Mouse (Mus musculus) c-Kit-positive CD71-positive TER-119-negative erythroid progenitor cells, embryonic 14.5 days (primary cell): Measurements from ENCODE around the gene Nenf.
A peak's percentile ranks its signal among the peaks of the same experiment; 100 is the strongest.

Source experiments
- DNase-seq: peaks from one replicate; pipeline ENCODE4 v3.0.0-alpha.2; 2013; ENCODE audit warnings: low read depth

The Nenf gene

GRCm38 (mm10) chr1:191283110-191284040 lies 34.6 kb downstream of the Nenf start:
- no peak for DNase-seq

DNA sequence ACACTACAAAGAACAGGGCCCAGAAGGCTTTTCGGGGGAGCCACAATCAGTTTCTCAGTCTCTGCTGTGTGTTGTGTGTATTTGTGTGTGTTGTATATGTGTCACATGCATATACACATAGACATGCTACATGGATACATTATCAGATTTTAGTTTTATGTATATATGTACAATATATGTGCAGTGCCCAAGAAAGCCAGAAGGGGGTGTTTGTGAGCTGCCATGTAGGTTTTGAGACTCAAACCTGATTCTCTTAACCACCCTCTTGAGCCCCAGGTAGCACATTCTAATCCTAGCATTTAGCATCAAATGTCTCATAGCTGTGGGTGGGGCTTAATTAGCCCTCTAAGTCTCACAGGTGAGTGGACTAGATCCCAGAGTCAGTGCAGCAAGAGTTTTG lies 35.7 kb downstream of the Nenf start:
- no peak for DNase-seq

DNA sequence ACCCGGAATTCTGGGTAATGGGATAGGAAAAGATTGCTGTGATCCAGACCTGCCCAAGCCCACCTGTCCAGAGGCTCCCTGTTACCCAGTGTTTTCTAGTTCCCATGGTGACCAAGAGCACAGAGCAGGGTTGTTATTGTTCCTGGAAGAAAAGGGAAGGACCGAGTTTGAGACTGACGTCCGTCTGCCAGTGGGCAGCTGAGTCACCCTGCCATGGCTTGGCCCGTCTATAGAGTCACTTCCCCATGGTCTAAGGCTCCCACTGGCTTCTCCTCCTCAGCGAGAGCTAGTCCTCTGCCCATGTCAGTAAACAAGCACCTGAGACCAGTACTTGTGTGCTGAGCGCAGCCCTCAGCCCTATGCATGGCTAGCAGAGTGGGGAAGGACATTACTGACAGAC lies 36.8 kb downstream of the Nenf start:
- DNase-seq = no peak

DNA sequence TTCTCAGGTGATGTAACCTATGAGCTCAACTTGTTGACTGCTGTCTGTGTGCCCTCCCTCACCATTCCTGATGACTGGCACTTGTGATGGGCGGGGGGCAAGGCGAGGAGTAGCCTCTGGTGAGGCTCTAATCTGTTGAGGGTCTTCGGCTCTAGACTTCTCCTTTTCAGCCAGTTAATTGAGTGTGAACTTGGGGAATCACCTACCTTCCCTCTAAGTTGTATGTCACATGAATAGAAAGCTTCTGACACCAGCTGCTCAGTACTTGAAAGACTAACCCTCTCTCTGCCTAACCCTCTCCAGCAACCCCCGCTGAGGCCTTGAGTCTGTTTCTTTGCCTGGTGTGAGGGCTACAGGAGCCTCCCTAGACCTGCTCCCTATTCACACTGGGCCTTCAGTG lies 39.7 kb downstream of the Nenf start:
- DNase-seq = no peak

GRCm38 (mm10) chr1:191277549-191278059 lies 40.4 kb downstream of the Nenf start:
- no peak for DNase-seq

DNA sequence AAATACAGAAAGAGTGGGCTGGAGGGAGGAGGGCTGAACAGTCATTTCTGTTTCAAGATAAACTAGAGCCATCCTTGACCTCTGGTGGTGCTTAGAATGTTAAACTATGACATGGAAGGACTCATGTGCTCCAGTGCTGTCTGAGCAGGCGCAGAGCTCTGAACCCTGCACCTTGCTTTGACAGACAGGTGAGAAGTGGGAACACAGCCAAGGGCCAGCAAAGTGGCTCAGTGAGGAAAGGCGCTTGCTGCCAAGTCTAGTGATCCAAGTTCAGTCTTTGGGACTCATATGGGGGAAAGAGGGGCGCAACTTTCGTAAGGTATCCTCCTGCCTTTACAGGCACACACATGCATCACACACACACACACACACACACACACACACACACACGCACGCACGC lies 41.8 kb downstream of the Nenf start:
- DNase-seq = no peak

DNA sequence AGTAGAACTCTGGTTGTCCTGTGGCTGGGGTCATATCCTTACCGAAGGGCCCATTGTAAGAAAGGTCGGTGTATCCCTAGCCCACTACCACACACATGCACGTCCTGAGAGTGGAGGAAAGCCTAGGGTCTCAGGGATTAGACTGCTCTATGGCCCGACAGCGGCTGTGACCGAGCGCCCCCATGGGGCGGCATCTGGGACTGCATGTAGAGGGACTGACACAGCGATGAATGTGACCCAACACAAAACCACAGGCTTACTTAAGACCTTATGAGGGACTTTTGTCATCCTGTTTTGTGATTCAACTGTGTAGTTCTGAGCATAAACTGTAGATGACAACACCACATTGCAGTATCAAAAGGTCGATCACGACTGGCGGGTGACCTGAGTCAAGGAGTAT lies 42.5 kb downstream of the Nenf start:
- peak; percentile 13 for DNase-seq

- no peak for DNase-seq
Measured at GRCm38 (mm10) chr1:191272660-191273059, 45.3 kb downstream of the Nenf start.

- no peak for DNase-seq
Measured at GRCm38 (mm10) chr1:191269648-191269952, 48.4 kb downstream of the Nenf start.

DNA sequence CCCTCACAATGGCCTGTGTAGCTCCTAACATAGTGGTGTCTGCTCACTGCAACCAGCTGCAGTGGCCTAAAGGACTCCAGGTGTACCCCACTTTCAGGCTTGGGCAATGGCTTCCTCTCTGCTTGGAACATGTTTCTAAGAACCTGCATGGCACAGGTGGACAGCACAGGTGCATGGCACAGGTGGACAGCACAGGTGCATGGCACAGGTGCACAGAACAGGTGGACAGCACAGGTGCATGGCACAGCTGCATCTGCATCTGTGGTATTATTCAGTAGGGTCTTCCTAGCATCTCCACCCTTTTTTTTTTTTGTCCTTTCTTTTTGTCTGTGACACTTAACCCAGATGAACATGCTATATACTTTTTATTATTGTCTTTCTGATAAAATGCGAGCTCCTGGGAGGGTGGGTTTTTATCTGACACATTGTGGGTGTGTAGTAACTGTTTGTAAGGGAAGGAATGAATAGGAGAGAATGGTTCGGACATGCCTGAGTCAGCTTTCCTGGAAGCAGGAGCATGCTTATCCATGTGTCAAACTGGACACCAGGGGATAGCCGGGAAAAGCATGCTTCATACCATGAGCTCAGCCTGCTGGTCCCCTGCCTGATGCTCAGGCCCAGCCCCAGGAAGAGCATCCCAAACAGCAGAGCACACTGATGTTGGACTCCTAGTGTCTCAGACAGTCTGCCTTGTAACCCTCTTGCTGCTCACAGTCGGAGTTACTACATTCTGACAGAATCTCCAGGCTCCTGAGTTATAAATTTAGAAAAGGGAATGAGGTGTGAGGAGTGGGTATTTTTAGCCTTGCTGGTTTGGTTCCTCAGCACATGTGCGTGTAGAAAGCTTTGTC lies 49.0 kb downstream of the Nenf start:
- no peak for DNase-seq

DNA sequence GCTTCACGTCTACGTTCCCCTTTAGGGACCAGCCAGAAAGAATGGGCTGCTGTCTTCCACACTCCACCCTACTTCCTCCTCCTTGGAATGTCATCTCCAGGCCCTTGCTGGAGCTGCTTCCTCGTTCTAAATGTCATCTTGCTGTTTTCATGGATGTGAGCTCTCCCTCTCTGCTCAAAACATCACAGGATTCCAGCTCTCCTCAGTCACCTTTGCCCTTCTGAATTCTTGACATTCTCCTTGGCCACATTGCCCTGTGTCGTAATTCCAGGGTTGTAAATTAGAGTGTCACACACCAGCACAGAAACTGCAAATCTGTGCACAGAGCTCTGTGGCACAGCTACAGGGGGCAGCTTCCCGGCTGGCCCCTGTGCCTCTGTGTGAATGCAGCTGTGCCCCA lies 50.1 kb downstream of the Nenf start:
- no peak for DNase-seq

DNA sequence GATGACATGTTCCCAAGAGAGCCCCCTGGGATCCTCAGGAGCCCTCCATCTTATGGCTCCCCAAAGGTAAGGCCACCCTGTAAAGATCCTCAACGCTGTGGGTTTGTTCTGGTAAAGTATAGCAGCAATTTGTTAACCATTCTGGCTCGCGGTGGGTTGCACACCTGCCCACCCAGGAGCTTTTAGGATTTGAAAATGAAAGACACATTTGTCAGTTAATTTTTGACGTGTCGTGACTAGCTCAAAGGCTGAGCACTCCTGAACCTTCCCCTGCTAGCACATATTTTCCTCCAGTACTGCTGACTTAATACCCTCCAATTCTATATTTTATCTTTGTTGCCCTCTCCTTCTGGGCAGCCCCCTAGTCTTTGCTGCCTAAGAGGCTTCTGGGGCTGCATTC lies 50.8 kb downstream of the Nenf start:
- no peak for DNase-seq

- DNase-seq = no peak
Measured at GRCm38 (mm10) chr1:191263471-191263870, 54.5 kb downstream of the Nenf start.

GRCm38 (mm10) chr1:191261861-191262260 lies 56.1 kb downstream of the Nenf start:
- DNase-seq = no peak

GRCm38 (mm10) chr1:191259661-191260060 lies 58.3 kb downstream of the Nenf start:
- DNase-seq = no peak

DNA sequence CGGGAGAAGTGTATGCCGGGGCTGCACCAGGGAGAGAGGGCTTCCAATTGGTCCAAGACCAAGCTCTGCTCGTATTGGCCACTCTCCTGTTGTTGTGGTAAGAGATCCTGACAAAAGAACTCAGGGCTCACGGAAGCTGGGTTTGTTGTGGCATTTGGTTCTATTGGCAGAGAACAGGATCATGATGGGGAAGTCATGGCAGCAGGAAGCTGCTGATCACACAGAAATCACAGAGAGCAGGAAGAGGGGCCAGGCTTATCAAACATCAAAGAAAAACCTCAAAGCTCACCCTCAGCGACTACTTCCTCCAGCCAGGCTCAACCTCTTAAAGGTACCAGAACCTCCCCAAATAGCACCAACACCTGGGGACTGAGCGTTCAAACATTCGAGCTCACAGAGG lies 58.9 kb downstream of the Nenf start:
- no peak for DNase-seq

- DNase-seq = no peak
Measured at GRCm38 (mm10) chr1:191258521-191258920, 59.5 kb downstream of the Nenf start.

DNA sequence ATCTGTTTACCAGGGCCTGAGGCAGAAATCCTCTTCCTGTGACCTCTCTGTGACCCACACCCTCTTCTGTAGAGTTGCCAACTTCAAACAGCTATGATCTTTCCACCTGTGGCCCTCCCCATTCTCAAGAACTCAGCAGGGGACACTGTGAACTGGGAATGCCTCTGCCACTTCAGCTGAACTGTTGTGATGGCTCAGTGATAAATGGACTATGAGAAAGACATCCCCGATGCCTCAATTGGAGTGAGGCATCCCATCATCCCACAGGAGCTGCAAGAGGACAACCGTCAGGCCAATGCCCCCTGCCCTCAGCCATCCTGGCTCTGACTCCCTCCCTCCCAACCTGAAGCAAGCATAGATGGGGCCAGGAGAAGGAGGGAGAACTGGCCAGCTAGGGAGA lies 60.0 kb downstream of the Nenf start:
- no peak for DNase-seq

DNA sequence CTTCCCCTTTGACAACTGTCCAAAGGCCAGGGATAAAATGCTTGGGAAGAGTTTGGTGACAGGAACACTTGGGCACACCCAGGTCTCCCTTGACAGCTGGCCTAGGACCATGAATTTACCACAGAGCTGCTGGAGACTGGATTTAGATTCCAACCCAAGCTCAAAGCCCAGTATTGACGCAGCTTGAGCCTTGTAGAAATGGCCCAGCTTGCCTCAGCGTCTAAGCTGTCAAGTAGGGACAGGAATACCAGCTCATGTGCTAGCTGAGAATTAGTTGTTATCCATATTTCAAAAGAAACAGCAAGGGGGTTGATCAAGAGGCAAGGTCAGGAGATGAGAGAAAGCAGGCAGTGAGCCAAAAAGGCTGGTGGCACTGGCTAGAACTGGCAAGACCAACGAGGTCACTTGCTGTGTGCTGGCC lies 60.6 kb downstream of the Nenf start:
- DNase-seq = no peak
